Mouse (Mus musculus) regulatory T cell (primary cell): Measurements from ENCODE around the gene Klra3.
"Not testable (repeated sequence)": the region's sequence is repeated elsewhere in the genome, so short reads cannot be mapped to it uniquely, and the experiment has no call there.

Experiments used
- in situ Hi-C: fragments of 300-600 bp; cut with MboI, MseI; formaldehyde crosslinking; loops from one replicate; pipeline ENCODE4 v1.15.1; 2025; ENCODE audit warnings: high pct_unique_total_duplicates

Gene Klra3

GRCm38 (mm10) chr6:130337411-130337810 lies at the start of gene Klra3:
TSS of gene Klra3 (minus strand) at chr6:130337574.
- in situ Hi-C loops: no loop called here

- in situ Hi-C loops: no loop called here
These were observed 49.4 kb upstream of the Klra3 start, which contains the start of gene Klra1 for GRCm38 (mm10) chr6:130386750-130387149. TSS of gene Klra1 (minus strand) at chr6:130386874.

- in situ Hi-C loops: no loop called here
These were observed 48.4 kb upstream of the Klra3 start for GRCm38 (mm10) chr6:130385803-130386202.

- in situ Hi-C loops: no loop called here
These were observed 45.0 kb upstream of the Klra3 start for GRCm38 (mm10) chr6:130382375-130382774.

- in situ Hi-C loops: not testable (repeated sequence)
These were observed 8.0 kb upstream of the Klra3 start for GRCm38 (mm10) chr6:130345381-130345780.

- in situ Hi-C loops: not testable (repeated sequence)
These were observed 4.6 kb upstream of the Klra3 start for GRCm38 (mm10) chr6:130341973-130342372.

GRCm38 (mm10) chr6:130287984-130288649 lies 49.3 kb downstream of the Klra3 start:
- in situ Hi-C loops: no loop called here

- in situ Hi-C loops: not testable (repeated sequence)
These were observed 55.5 kb downstream of the Klra3 start, which contains the start of gene Klra10 for GRCm38 (mm10) chr6:130281828-130282227. TSS of gene Klra10 (minus strand) at chr6:130281928.
